Mouse (Mus musculus) forebrain, embryonic 16.5 days (tissue): ENCODE measurements at regions not wholly inside any gene's neighbourhood (a gene's known extent, or its start where the extent isn't known, plus 50 kb on each side); places are given as distances from the start of the nearest gene placed in this dataset.

ENCODE experiments used
- ATAC-seq: fragments of 200-750 bp; cut with Nextera tagmentation; 2 replicates; pipeline ENCODE4 v1.8.0; 2017; ENCODE audit warnings: mild to moderate bottlenecking, moderate library complexity
- H3K27ac ChIP-seq: fragments of 300-500 bp; sonication (generic); 2 replicates; pipeline ENCODE4 v1.5.1; 2014; ENCODE audit warnings: low read length, control low read depth
- H3K27me3 ChIP-seq: fragments of 300-500 bp; sonication (generic); replicated peaks from 2 replicates; pipeline ENCODE4 v1.6.1; 2014; ENCODE audit warnings: low read length; ENCODE audit not compliant: control insufficient read depth, insufficient read depth
- H3K36me3 ChIP-seq: fragments of 300-500 bp; sonication (generic); 2 replicates; pipeline ENCODE4 v1.6.1; 2014; ENCODE audit not compliant: control insufficient read depth, insufficient read depth
- H3K4me1 ChIP-seq: fragments of 300-500 bp; sonication (generic); replicated peaks from 2 replicates; pipeline ENCODE4 v1.6.1; 2014; ENCODE audit warnings: low read length; ENCODE audit not compliant: control insufficient read depth, insufficient read depth
- H3K4me2 ChIP-seq: fragments of 300-500 bp; sonication (generic); 2 replicates; pipeline ENCODE4 v1.6.1; 2014; ENCODE audit warnings: mild to moderate bottlenecking, low read length, control low read depth
- H3K4me3 ChIP-seq: fragments of 300-500 bp; sonication (generic); replicated peaks from 2 replicates; pipeline ENCODE4 v1.5.1; 2014; ENCODE audit warnings: mild to moderate bottlenecking, low read length, control low read depth
- H3K9ac ChIP-seq: fragments of 300-500 bp; sonication (generic); replicated peaks from 2 replicates; pipeline ENCODE4 v1.6.1; 2014; ENCODE audit warnings: low read depth, low read length, control low read depth
- H3K9me3 ChIP-seq: fragments of 300-500 bp; sonication (generic); 2 replicates; pipeline ENCODE4 v1.6.1; 2016; ENCODE audit warnings: low read length; ENCODE audit not compliant: control insufficient read depth
- WGBS: fragments of 180-500 bp; shearing (Covaris S2); extraction: QIAGEN DNeasy Blood & Tissue Kit; methylation state at CpG from one replicate; pipeline ENCODE4 v1.1.7; 2014; 5-methylcytosine and 5-hydroxymethylcytosine counted together

DNA sequence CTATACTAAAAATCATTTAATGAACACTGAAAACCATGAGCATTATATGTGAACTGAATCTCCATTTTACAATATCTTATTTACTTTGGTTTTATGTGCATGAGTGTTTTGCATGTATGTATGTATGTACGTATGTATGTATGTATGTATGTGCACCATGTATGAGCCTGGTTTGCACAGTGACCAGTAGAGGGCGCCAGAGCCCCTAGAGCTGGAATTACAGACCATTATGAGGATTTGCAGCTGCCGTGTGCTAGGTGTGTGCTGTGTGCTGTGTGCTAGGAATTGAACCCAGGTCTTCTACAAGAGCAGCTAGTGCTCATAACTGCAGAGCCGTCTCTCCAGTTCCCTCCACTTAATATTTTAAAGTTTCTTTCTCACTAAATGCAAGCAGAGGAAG lies 147.5 kb upstream of the Gm6657 start:
- peaks cover 2% of the 10 kb centered on the region; the same call in 1 of the 2 replicates for H3K9me3 ChIP-seq
- ATAC-seq = no peak
- H3K27ac ChIP-seq = no peak overlapping the region
- 81% methylated on average over 4 of the region's 4 CpGs for WGBS
- H3K27me3 ChIP-seq = no peaks in the 10 kb centered on the region
- H3K4me3 ChIP-seq = no peak overlapping the region
- no peak overlapping the region for H3K9ac ChIP-seq
- no peaks in the 10 kb centered on the region for H3K36me3 ChIP-seq
- H3K4me2 ChIP-seq = no peak overlapping the region
- no peaks in the 10 kb centered on the region for H3K4me1 ChIP-seq

DNA sequence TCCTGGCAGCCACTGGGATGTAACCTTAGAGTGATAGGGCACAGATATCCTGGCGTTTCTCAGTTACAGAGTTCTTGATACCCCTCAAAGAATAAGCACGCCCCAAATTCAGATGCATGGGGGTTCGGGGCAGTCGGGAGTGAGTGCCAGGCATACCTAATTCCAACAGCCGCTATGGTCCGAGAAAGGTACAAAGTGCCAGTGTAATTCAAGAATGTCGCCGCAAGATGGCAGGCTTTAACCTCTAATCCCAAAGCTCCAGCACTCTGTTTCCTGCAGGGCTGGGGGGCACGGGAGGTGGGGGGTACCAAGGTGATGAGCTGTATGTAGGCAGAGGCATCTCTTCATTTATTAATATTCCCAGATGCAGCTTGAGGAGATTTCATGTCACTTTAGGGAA lies 138.1 kb upstream of the Gm6657 start:
- ATAC-seq = peak; percentile 84
- Histone ChIP-seq H3K4me1 (peaks cover 7% of the 10 kb centered on the region), H3K27ac (no peak overlapping the region), H3K4me3 (no peak overlapping the region; the same call in 1 of the 2 replicates), H3K9me3 (no peaks in the 10 kb centered on the region), H3K9ac (peak overlapping the region; percentile 41), H3K27me3 (no peaks in the 10 kb centered on the region; the same call in 1 of the 2 replicates), H3K4me2 (peak overlapping the region; percentile 48), H3K36me3 (no peaks in the 10 kb centered on the region)
- under 1% methylated on average over 9 of the region's 9 CpGs for WGBS

DNA sequence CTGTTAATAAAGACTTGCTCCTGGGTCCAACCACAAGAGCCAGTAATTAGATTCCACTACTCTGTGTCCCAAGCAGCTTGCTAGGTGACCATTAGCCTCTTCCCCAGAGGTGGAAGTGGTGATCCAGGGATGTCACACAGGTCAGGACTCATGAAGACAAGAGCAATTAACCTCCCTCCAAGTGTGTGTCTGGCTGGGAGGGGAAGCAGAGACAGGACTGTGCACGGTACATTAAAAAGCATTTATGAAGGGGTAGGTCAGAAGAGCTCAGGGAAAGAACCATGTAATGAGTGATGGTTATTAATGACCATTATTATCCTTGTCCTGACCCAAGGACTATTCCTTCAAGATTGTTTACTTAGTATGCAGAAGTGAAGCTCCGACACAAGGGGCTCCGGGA lies 136.9 kb upstream of the Gm6657 start:
- Histone ChIP-seq H3K36me3 (no peaks in the 10 kb centered on the region), H3K9ac (no peak overlapping the region), H3K4me3 (no peak overlapping the region), H3K27me3 (no peaks in the 10 kb centered on the region; the same call in 1 of the 2 replicates), H3K4me2 (no peak overlapping the region), H3K4me1 (peaks cover 7% of the 10 kb centered on the region), H3K9me3 (no peaks in the 10 kb centered on the region), H3K27ac (no peak overlapping the region)
- ATAC-seq = no peak
- WGBS = 88% methylated on average over 3 of the region's 3 CpGs

DNA sequence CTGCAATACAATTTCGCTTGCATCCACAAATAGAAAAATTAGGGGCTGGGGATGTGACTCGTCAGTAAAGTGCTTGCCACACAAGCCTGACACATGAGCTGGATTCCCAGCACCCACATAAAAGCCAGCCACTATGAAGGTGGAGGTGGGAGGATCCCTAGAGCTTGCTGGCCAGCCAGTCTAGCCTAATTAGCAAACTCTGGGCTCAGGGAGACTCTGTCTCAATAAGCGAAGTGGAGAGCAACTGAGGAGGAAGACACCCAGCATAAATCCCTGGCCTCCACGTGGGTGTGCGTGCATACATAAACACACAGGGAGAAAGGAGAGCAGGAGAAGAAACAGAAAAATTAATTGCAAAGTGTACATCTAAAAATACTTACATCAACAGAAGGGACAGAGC lies 134.1 kb upstream of the Gm6657 start:
- Histone ChIP-seq H3K4me3 (no peak overlapping the region), H3K9ac (no peak overlapping the region), H3K4me1 (peaks cover 7% of the 10 kb centered on the region), H3K27me3 (no peaks in the 10 kb centered on the region; the same call in 1 of the 2 replicates), H3K9me3 (no peaks in the 10 kb centered on the region), H3K4me2 (no peak overlapping the region), H3K36me3 (no peaks in the 10 kb centered on the region), H3K27ac (no peak overlapping the region)
- 44% methylated on average over 5 of the region's 5 CpGs for WGBS
- ATAC-seq = no peak

DNA sequence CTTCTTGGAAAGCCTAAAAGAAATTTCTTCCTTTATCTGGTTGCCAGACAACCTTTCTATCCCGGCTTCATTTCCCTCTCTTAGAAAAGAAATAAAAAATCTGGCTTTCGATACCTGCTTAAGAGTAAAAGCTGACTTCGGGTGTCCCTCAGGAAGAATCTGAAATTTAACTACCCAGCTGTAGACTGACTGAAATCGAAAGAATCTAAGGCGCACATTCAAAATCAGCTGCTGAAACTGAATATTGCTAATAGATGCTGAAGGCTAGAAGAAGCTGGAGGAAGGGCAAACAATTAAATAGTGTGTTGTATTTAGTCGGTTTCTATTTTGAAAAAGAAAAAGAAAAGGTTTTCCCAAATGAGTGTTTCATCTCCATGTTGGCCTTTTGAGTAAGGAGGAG lies 128.0 kb upstream of the Gm6657 start:
- no peaks in the 10 kb centered on the region for H3K36me3 ChIP-seq
- H3K27ac ChIP-seq = no peak overlapping the region
- H3K9ac ChIP-seq = no peak overlapping the region
- H3K4me1 ChIP-seq = no peaks in the 10 kb centered on the region
- H3K27me3 ChIP-seq = no peaks in the 10 kb centered on the region
- no peak overlapping the region for H3K4me2 ChIP-seq
- WGBS = 81% methylated on average over 6 of the region's 6 CpGs
- H3K9me3 ChIP-seq = no peaks in the 10 kb centered on the region
- no peak overlapping the region for H3K4me3 ChIP-seq
- ATAC-seq = no peak

DNA sequence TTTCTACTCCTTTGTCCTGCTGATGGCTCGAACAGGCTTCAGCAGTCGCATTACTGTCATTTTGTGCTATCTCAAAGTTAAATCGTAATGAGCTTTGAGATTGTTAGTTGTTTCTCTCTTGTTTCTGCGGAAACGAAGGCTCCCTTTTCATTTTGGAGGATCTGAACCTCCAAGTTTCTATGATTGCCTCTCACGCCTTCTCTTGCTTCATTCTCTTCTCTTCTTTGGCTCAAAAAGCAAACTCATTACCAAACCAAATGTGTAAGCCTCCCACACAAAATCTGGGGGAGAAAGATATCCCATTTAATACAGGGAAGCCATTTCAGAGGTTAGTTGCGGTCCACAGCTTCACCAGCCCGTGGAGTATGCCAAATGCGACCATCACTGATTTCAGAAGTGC lies 121.1 kb upstream of the Gm6657 start:
- WGBS = 78% methylated on average over 9 of the region's 9 CpGs
- no peak overlapping the region for H3K4me2 ChIP-seq
- no peaks in the 10 kb centered on the region for H3K4me1 ChIP-seq
- no peaks in the 10 kb centered on the region for H3K27me3 ChIP-seq
- no peaks in the 10 kb centered on the region for H3K36me3 ChIP-seq
- H3K4me3 ChIP-seq = no peak overlapping the region
- ATAC-seq = no peak
- H3K9me3 ChIP-seq = no peaks in the 10 kb centered on the region
- H3K27ac ChIP-seq = no peak overlapping the region
- H3K9ac ChIP-seq = no peak overlapping the region

DNA sequence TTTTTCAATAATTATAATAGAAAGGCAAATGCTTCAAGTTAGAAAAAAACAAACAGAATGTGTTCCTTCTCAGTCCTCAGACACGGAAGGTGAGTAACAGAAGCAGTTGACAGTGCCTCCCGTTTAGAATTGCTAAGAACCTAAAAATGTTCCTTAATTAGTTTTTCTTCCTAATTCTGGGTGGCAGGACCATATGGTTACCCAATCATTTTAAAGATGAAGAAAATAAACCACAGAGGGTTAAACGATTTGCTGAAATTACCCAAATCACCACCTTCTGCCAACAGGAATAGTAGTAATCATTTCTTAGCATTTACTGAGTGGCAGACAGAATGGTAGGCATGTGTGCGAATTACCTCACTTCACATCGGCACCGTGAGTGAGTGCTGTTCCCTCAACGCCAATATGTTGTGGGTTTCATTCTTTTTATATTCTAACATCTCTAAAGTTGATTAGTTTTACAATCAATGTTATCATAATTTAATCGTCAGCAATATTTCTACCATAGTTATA lies 119.7 kb upstream of the Gm6657 start:
- 63% methylated on average over 8 of the region's 8 CpGs for WGBS
- ATAC-seq = peak; percentile 69
- Histone ChIP-seq H3K27ac (no peak overlapping the region), H3K9me3 (no peaks in the 10 kb centered on the region), H3K9ac (no peak overlapping the region), H3K4me1 (no peaks in the 10 kb centered on the region), H3K27me3 (no peaks in the 10 kb centered on the region), H3K4me2 (no peak overlapping the region), H3K36me3 (no peaks in the 10 kb centered on the region), H3K4me3 (no peak overlapping the region)

DNA sequence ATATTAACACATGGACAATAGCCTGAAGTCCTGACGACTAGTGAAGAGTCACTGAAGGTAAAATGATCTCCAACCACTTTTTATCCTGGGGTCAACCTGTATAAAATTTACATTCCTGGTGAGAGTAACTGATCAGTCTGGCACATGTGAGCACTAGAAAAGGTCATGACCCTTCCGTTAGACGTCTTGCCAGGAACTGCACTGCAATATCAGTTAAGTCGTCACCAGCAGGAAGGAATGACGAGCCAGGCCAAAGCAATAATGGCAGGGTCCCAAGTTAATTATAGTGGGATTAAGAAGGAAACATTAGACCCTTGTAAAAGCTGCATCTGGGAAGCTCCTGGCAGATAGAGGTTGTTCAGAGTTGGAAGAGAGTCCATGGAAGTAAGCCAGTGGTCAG lies 116.8 kb upstream of the Gm6657 start:
- no peak overlapping the region for H3K27ac ChIP-seq
- H3K36me3 ChIP-seq = no peaks in the 10 kb centered on the region
- 47% methylated on average over 5 of the region's 5 CpGs for WGBS

DNA sequence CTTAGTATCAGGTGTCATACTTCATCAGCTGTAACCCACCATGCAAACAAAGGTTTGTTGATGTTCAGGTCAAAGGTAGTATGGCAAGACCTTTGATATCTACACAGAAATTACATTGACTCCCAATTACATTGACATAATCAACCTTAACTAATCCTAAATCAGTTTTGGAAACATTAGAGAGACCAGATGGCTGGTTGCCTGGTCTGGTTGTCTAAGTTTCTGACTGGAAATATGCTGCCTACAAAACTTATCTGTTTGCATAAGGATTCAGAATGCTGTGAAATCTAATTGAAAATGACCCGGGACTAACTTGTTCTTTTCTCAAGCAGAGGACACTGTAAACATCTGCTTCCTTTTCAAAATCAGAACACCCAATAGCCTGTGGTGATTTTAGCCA lies 111.9 kb upstream of the Gm6657 start:
- no peak overlapping the region for H3K27ac ChIP-seq
- H3K4me1 ChIP-seq = no peaks in the 10 kb centered on the region
- no peak overlapping the region for H3K9ac ChIP-seq
- H3K27me3 ChIP-seq = no peaks in the 10 kb centered on the region
- H3K4me2 ChIP-seq = no peak overlapping the region
- H3K36me3 ChIP-seq = no peaks in the 10 kb centered on the region
- ATAC-seq = no peak
- 79% methylated on average over 1 of the region's 1 CpGs for WGBS
- H3K9me3 ChIP-seq = no peaks in the 10 kb centered on the region
- H3K4me3 ChIP-seq = no peak overlapping the region

More for the DNA sequence above, 116.8 kb upstream of the Gm6657 start:
- Histone ChIP-seq H3K4me2 (no peak overlapping the region), H3K4me1 (no peaks in the 10 kb centered on the region), H3K27me3 (no peaks in the 10 kb centered on the region), H3K9me3 (no peaks in the 10 kb centered on the region), H3K4me3 (no peak overlapping the region), H3K9ac (no peak overlapping the region)
- no peak for ATAC-seq

DNA sequence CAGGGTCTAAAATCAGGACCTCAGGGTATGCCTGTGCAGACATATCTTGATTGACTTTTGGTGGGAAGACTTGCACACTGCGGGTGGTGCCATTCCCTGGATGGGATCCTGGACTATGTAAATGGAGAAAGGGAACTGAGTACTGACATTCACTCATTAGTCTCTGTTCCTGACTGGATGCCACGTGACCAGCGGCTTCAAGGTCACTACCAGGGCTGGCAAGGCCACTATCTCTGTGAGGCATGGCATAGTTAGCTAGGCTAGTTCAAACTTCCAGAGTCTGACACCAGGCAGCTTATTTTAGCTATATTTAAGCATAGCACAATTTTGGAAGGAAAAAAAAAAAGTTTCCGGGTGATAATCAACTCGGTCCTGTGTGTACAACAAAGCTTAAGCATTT lies 108.0 kb upstream of the Gm6657 start:
- ATAC-seq = no peak
- WGBS = 93% methylated on average over 5 of the region's 5 CpGs

More for the DNA sequence above, 108.0 kb upstream of the Gm6657 start:
- no peak overlapping the region for H3K4me3 ChIP-seq
- no peak overlapping the region for H3K4me2 ChIP-seq
- H3K27me3 ChIP-seq = no peaks in the 10 kb centered on the region
- H3K9me3 ChIP-seq = no peaks in the 10 kb centered on the region
- H3K4me1 ChIP-seq = peaks cover 4% of the 10 kb centered on the region; the same call in 1 of the 2 replicates
- H3K27ac ChIP-seq = no peak overlapping the region
- no peak overlapping the region for H3K9ac ChIP-seq
- H3K36me3 ChIP-seq = no peaks in the 10 kb centered on the region
